ENCODE assay signal across 12 mouse cellular contexts in the genomic region with DNA sequence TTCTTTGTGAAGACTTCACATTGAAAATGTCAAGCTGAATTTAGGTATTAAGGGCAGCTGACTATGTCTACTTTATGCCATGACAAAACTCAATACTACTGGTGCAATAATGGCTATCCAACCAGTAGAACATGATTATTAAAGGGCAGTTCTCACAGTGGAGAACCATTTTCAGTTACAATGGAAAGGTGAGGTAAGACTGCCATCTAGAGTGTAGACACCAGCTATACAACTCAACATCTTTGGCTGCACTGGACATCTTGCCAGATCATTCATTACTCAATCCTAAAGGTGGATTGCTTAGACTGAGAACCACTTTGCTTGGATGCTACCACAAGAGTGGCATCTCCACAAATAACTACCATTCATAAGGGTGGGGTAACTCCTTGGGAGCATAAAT. TPM values are rescaled to one million over a fixed set of nuclear protein-coding genes. Genes with fewer than 3 reads are reported as not detected.
DNase-seq lines count a peak whose midpoint lies in the region; ATAC-seq and TF ChIP-seq lines count a peak whose summit lies in the region.
"Had no signal": no experiment of that assay in that cellular context is flagged by ENCODE, and none has a peak within 500 bp of the region (broad histone marks: within the 10 kb centered on the region; RNA-seq: fewer than 3 reads in every experiment).

No protein-coding gene starts in this region.

- TF ChIP-seq CTCF in intestine, postnatal 0 days (IDR thresholded peaks at IDR 0.05; ENCODE audit: low read depth) = peak; percentile 73

- no peaks in the 10 kb centered on the region for H3K27me3 ChIP-seq in intestine, postnatal 0 days (replicated peaks; ENCODE audit: control insufficient read depth, insufficient read depth, low read length)
- no peaks in the 10 kb centered on the region for H3K27me3 ChIP-seq in intestine, embryonic 15.5 days (replicated peaks)

- H3K9me3 ChIP-seq in intestine, postnatal 0 days (ENCODE audit: control insufficient read depth) = no peaks in the 10 kb centered on the region
- no peaks in the 10 kb centered on the region for H3K9me3 ChIP-seq in intestine, embryonic 15.5 days

- H3K4me3 ChIP-seq in intestine, postnatal 0 days (ENCODE audit: low read depth, low read length) = no peak overlapping the region
- no peak overlapping the region for H3K4me3 ChIP-seq in intestine, embryonic 15.5 days (replicated peaks)

- H3K27ac ChIP-seq in intestine, postnatal 0 days (ENCODE audit: low read depth, low read length) = no peak overlapping the region
- H3K27ac ChIP-seq in intestine, embryonic 15.5 days = no peak overlapping the region

- no peak overlapping the region for H3K9ac ChIP-seq in intestine, postnatal 0 days (ENCODE audit: low read depth, low read length)
- H3K9ac ChIP-seq in intestine, embryonic 15.5 days = no peak overlapping the region

- no peak for ATAC-seq in intestine, postnatal 0 days
- no peak for ATAC-seq in intestine, embryonic 15.5 days

- H3K4me2 ChIP-seq in intestine, postnatal 0 days (replicated peaks; ENCODE audit: low read depth) = no peak overlapping the region
- no peak overlapping the region for H3K4me2 ChIP-seq in intestine, embryonic 15.5 days (replicated peaks)
- H3K4me2 ChIP-seq: midbrain, embryonic 11.5 days had no signal

- H3K36me3 ChIP-seq in intestine, postnatal 0 days (ENCODE audit: control insufficient read depth, insufficient read depth) = no peaks in the 10 kb centered on the region
- no peaks in the 10 kb centered on the region for H3K36me3 ChIP-seq in intestine, embryonic 15.5 days

- peak; percentile 4 for DNase-seq in adrenal gland, adult 2 months
- DNase-seq in adrenal gland, postnatal 4 days (ENCODE audit: low spot score in 2 of 2) = no peak
- peak; percentile 0 for DNase-seq in right cerebral cortex, adult 18-20 months
- DNase-seq in right cerebral cortex, postnatal 14 days = no peak
- DNase-seq in urinary bladder, postnatal 36 days (ENCODE audit: low spot score in 2 of 2) = no peak
- no peak for DNase-seq in gastrocnemius, postnatal 4 days (ENCODE audit: low spot score in 2 of 2)
- DNase-seq: adrenal gland, postnatal 14 days; B cell, adult 2 months had no signal

- no peaks in the 10 kb centered on the region for H3K4me1 ChIP-seq in intestine, postnatal 0 days (replicated peaks; ENCODE audit: control insufficient read depth, insufficient read depth, low read length)
- H3K4me1 ChIP-seq in intestine, embryonic 15.5 days (replicated peaks) = no peaks in the 10 kb centered on the region

RNA-seq across cellular contexts. Expression of a gene that starts 37.3 kb away (rescaled TPM):
- under 1 TPM in 1 of 2 experiments, not detected in 1; 0.24 TPM for total RNA-seq in adrenal gland, adult 2 months (2021)
- polyA plus RNA-seq in adrenal gland, adult 2 months (2012; rRNA removed) = 0.12 TPM in 1 of 2 replicates, not detected in the other
- under 1 TPM in 1 of 2 experiments, not detected in 1; 0.36 TPM for total RNA-seq in adrenal gland, postnatal 4 days (2021)
- polyA plus RNA-seq in intestine, postnatal 0 days (2015; fragmentation: Nextera tagmentation; extraction: Ambion mirVana) = 0.16 TPM in 1 of 2 replicates, not detected in the other
- 0.18 and 0.24 TPM in 2 replicates for polyA plus RNA-seq in intestine, embryonic 15.5 days (2015; fragmentation: Nextera tagmentation; extraction: Ambion mirVana)
- total RNA-seq in gastrocnemius, postnatal 4 days (2021) = under 1 TPM in 1 of 2 experiments, not detected in 1; 0.31 TPM
- total RNA-seq: adrenal gland, postnatal 14 days; common myeloid progenitor, adult 5-6 weeks had no signal

RNA-seq across cellular contexts. Expression of a gene that starts 49.7 kb away (rescaled TPM):
- 10 to 100 TPM in 1 of 2 experiments, 1 to 10 TPM in 1; 5.5 to 10.7 TPM for total RNA-seq in adrenal gland, adult 2 months (2021)
- 2.2 and 3.5 TPM in 2 replicates for polyA plus RNA-seq in adrenal gland, adult 2 months (2012; rRNA removed)
- total RNA-seq in adrenal gland, postnatal 4 days (2021) = 10 to 100 TPM; 15.1 to 25.1 TPM
- 3.1 and 3.5 TPM in 2 replicates for polyA plus RNA-seq in intestine, postnatal 0 days (2015; fragmentation: Nextera tagmentation; extraction: Ambion mirVana)
- polyA plus RNA-seq in intestine, embryonic 15.5 days (2015; fragmentation: Nextera tagmentation; extraction: Ambion mirVana) = 5.6 TPM in 2 replicates
- 1 to 10 TPM; 8.3 to 8.6 TPM for total RNA-seq in gastrocnemius, postnatal 4 days (2021)
- total RNA-seq: common myeloid progenitor, adult 5-6 weeks had no signal

Comparison
In these comparisons a context has a peak if more than half of its experiments do, and no peak if none do; other contexts are left out.
1. DNase-seq: peak in adrenal gland, adult 2 months (single experiment) and right cerebral cortex, adult 18-20 months (single experiment); none in adrenal gland, postnatal 4 days (0 of 2), right cerebral cortex, postnatal 14 days (single experiment), urinary bladder, postnatal 36 days (0 of 2) and gastrocnemius, postnatal 4 days (0 of 2).